Mouse (Mus musculus) erythroblast, embryonic 14.5 days (primary cell): ENCODE results near the gene Pax8. TPM values are rescaled to one million over a fixed set of nuclear protein-coding genes. Genes with fewer than 3 reads are reported as not detected.

Experiments
- H3K27me3 ChIP-seq: 2 replicates; pipeline ENCODE4 v1.6.1; 2012; ENCODE audit warnings: inconsistent platforms; ENCODE audit not compliant: control insufficient read depth
- H3K36me3 ChIP-seq: 2 replicates; pipeline ENCODE4 v1.6.1; 2012; ENCODE audit warnings: mild to moderate bottlenecking, inconsistent platforms; ENCODE audit not compliant: control insufficient read depth
- H3K4me1 ChIP-seq: 2 replicates; pipeline ENCODE4 v1.6.1; 2012; ENCODE audit warnings: inconsistent platforms; ENCODE audit not compliant: control insufficient read depth
- H3K4me3 ChIP-seq: replicated peaks from 2 replicates; pipeline ENCODE3; 2012; ENCODE audit warnings: moderate library complexity, mild to moderate bottlenecking, inconsistent platforms
- H3K9me3 ChIP-seq: 2 replicates; pipeline ENCODE4 v1.6.1; 2012; ENCODE audit warnings: low read length, inconsistent platforms, mixed read lengths; ENCODE audit not compliant: control insufficient read depth
- GATA1 ChIP-seq: IDR thresholded peaks from 2 replicates; pipeline ENCODE4 v1.6.1; 2012; ENCODE audit warnings: low read length, inconsistent platforms, mixed read lengths
- TAL1 ChIP-seq: IDR thresholded peaks from 3 replicates; pipeline ENCODE4 v1.6.1; 2012; ENCODE audit warnings: low read length, inconsistent platforms, mixed read lengths
- polyA plus RNA-seq: library from polyadenylated mRNA; stranded (reverse); fragments of >175 nt; gene quantifications from 2 replicates; pipeline ENCODE4 v1.2.3, GENCODE M21; 2012

Pax8 gene
- polyA plus RNA-seq, 1 experiment, result not detected

- Histone ChIP-seq H3K27me3 (peaks cover 61% of the 10 kb centered on the region), H3K36me3 (no peaks in the 10 kb centered on the region), H3K4me1 (no peaks in the 10 kb centered on the region), H3K4me3 (no peak overlapping the region), H3K9me3 (no peaks in the 10 kb centered on the region)
- TF ChIP-seq TAL1 (no peak), GATA1 (no peak)
Measured at GRCm38 (mm10) chr2:24472111-24472510, 3.3 kb downstream of the Pax8 start.

GRCm38 (mm10) chr2:24469102-24469501 is 6.3 kb downstream of the Pax8 start:
- no peaks in the 10 kb centered on the region for H3K4me1 ChIP-seq
- H3K9me3 ChIP-seq, result no peaks in the 10 kb centered on the region
- H3K27me3 ChIP-seq, result peaks cover 35% of the 10 kb centered on the region
- no peak overlapping the region for H3K4me3 ChIP-seq
- TF ChIP-seq GATA1 (no peak), TAL1 (no peak)
- no peaks in the 10 kb centered on the region for H3K36me3 ChIP-seq

GRCm38 (mm10) chr2:24468430-24468829 is 7.0 kb downstream of the Pax8 start:
- TF ChIP-seq TAL1, result no peak
- TF ChIP-seq GATA1, result no peak
- H3K4me1 ChIP-seq, result no peaks in the 10 kb centered on the region
- H3K36me3 ChIP-seq, result no peaks in the 10 kb centered on the region
- no peak overlapping the region for H3K4me3 ChIP-seq
- H3K9me3 ChIP-seq, result no peaks in the 10 kb centered on the region
- H3K27me3 ChIP-seq, result peaks cover 29% of the 10 kb centered on the region

- no peaks in the 10 kb centered on the region for H3K9me3 ChIP-seq
- peaks cover 16% of the 10 kb centered on the region for H3K27me3 ChIP-seq
- no peaks in the 10 kb centered on the region for H3K36me3 ChIP-seq
- H3K4me1 ChIP-seq, result no peaks in the 10 kb centered on the region
- no peak for TF ChIP-seq TAL1
- no peak for TF ChIP-seq GATA1
- H3K4me3 ChIP-seq, result no peak overlapping the region
Measured at GRCm38 (mm10) chr2:24467156-24467555, 8.2 kb downstream of the Pax8 start.

- Histone ChIP-seq H3K9me3 (no peaks in the 10 kb centered on the region), H3K4me3 (no peak overlapping the region), H3K4me1 (peaks cover 1% of the 10 kb centered on the region; the same call in 1 of the 2 replicates), H3K27me3 (no peaks in the 10 kb centered on the region), H3K36me3 (no peaks in the 10 kb centered on the region)
- TF ChIP-seq GATA1 (no peak), TAL1 (no peak)
Measured at GRCm38 (mm10) chr2:24460808-24461127, 14.6 kb downstream of the Pax8 start.

GRCm38 (mm10) chr2:24460112-24460807 is 15.1 kb downstream of the Pax8 start:
- Histone ChIP-seq H3K36me3 (no peaks in the 10 kb centered on the region), H3K4me3 (no peak overlapping the region), H3K9me3 (no peaks in the 10 kb centered on the region), H3K27me3 (no peaks in the 10 kb centered on the region), H3K4me1 (peaks cover 1% of the 10 kb centered on the region; the same call in 1 of the 2 replicates)
- TF ChIP-seq TAL1, result no peak
- TF ChIP-seq GATA1, result no peak

- H3K36me3 ChIP-seq, result no peaks in the 10 kb centered on the region
- no peaks in the 10 kb centered on the region for H3K9me3 ChIP-seq
- H3K4me1 ChIP-seq, result peaks cover 1% of the 10 kb centered on the region; the same call in 1 of the 2 replicates
- no peak for TF ChIP-seq TAL1
- no peak for TF ChIP-seq GATA1
- no peaks in the 10 kb centered on the region for H3K27me3 ChIP-seq
- H3K4me3 ChIP-seq, result no peak overlapping the region
Measured at GRCm38 (mm10) chr2:24456841-24457240, 18.6 kb downstream of the Pax8 start.

- Histone ChIP-seq H3K36me3 (no peaks in the 10 kb centered on the region), H3K4me1 (no peaks in the 10 kb centered on the region), H3K9me3 (no peaks in the 10 kb centered on the region), H3K27me3 (no peaks in the 10 kb centered on the region), H3K4me3 (no peak overlapping the region)
- TF ChIP-seq TAL1 (no peak), GATA1 (no peak)
Measured at GRCm38 (mm10) chr2:24455057-24455855, 20.1 kb downstream of the Pax8 start.

GRCm38 (mm10) chr2:24454429-24455011 is 20.9 kb downstream of the Pax8 start:
- TF ChIP-seq TAL1 (no peak), GATA1 (no peak)
- Histone ChIP-seq H3K36me3 (no peaks in the 10 kb centered on the region), H3K27me3 (no peaks in the 10 kb centered on the region)

More at GRCm38 (mm10) chr2:24454429-24455011, 20.9 kb downstream of the Pax8 start:
- H3K9me3 ChIP-seq, result no peaks in the 10 kb centered on the region
- H3K4me1 ChIP-seq, result no peaks in the 10 kb centered on the region
- no peak overlapping the region for H3K4me3 ChIP-seq
